Mouse (Mus musculus): ENCODE results near the gene Tmc7.

Tmc7 gene

DNA sequence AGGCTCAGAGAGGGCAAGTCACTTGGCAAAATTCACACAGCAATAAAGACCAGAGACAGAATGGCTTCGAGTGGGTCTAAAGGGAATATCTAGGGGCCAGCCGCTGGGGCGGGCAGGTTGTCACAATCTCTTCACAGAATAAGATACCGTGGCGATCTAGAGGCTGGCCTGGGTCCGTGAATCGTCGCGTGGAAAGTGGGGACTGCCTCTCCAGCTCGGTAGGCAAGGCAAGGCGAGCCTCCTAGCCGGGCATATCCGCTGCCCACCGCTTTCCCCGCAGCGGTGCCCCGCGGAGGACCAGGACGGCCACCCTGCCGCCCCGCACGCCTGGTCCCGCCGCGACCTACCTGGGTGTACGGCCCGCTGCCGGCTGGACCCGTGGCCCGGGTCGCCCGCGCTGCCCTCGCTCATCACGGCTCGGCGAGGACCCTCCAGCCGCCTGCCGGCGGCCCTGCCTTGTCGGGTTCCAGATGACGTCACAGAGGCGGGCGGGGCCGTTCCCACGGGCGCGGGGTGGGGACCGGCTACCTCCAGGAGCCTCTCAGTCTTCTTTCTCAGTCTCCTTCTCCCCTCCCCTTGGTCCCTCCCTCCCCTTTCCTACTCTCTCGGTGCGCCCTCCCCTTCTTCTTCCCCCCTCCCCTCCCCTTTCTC, at the start of gene Tmc7:
Gene Tmc7 (minus strand): TSS at position 480 of the 651 bp plus-strand sequence.
- no peak for DNase-seq (ENCODE audit: extremely low read depth, low read depth)

DNA sequence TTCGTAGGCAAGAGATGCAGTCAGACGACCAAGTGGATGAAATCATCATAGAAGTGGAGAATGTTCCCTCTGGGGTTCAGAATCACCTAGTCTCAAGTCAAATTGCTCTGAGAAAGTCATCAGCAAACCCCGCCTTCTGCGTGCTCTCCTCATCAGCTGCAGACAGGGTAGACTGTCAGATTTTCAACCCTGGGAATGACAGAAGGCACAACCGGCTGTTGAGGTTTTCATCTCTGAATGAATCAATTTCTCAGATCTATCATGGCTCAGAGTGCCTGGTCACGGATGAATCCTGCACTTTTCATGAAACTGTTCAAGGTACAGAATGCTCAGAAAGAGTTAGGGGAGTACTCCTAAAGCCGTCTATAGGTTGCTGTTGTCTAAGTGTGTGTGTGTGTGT, 49.4 kb upstream of the Tmc7 start:
- DNase-seq (ENCODE audit: extremely low read depth, low read depth) = no peak

DNA sequence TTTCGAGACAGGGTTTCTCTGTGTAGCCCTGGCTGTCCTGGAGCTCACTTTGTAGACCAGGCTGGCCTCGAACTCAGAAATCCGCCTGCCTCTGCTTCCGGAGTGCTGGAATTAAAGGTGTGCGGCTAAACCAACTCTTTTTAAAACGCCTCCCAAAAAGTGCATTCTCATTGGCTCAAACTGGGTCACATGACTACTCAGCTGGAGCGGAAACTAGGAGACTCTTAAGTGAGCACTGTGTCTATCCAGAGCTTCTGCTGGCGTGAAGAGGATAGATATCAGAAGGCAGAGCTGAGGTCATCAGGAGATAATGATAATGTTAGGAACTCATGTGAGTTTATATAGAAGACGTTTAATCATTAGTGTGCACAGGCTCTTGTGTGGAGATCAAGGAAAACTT, 48.6 kb upstream of the Tmc7 start:
- DNase-seq (ENCODE audit: extremely low read depth, low read depth) = no peak

DNA sequence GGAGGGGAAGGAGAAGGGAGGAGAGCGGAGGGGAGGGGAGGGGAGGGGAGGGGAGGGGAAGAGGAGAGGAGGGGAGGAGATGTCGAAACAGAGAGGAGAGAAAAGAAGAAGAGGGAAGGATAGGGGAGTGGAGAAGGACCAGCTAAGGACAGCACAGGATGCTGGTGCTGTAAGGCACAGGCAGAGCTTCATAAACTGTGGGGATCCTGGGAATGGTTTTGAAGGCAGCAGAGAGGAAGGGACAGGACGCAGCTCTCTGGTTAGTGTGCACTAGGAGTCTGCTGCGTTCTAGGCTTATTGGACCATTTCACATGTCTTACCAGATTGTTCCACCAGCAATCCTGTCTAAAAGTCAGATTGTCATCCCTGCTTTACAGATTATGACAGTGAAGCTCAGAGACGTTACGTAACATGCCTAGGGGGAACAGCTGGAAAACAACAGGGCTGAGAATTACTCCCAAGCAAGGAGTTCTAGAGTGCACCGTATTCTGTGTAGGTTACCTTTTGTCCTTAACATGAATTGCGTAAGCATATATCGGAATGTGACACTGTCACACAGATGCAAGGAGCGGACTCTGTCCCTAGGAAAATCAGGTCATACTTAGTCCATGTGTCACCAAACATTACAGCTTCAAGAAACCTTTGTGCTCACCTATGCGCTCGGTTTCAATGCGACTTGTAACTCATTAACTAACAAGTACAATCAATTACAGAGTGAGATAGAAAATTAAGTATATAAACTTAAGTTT, 43.2 kb upstream of the Tmc7 start:
- no peak for DNase-seq (ENCODE audit: extremely low read depth, low read depth)

DNA sequence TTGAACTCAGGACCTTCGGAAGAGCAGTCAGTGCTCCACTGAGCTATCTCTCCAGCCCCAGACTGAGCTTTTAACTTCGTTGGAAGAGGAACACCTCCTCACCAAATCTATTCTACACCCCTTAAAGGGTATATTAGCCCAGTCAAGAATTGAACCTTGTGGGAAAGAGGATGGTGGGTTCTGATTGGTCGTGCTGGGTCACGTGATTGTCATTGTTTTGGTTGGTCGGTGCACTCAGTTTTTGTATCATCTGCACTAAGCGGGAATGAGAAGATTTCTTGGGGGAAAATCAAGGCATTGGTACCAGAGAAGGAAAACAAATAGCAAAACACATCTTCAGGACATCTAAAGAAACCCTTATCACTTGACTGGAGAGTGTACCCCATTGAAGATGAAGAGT, 36.6 kb upstream of the Tmc7 start:
- no peak for DNase-seq (ENCODE audit: extremely low read depth, low read depth)

DNA sequence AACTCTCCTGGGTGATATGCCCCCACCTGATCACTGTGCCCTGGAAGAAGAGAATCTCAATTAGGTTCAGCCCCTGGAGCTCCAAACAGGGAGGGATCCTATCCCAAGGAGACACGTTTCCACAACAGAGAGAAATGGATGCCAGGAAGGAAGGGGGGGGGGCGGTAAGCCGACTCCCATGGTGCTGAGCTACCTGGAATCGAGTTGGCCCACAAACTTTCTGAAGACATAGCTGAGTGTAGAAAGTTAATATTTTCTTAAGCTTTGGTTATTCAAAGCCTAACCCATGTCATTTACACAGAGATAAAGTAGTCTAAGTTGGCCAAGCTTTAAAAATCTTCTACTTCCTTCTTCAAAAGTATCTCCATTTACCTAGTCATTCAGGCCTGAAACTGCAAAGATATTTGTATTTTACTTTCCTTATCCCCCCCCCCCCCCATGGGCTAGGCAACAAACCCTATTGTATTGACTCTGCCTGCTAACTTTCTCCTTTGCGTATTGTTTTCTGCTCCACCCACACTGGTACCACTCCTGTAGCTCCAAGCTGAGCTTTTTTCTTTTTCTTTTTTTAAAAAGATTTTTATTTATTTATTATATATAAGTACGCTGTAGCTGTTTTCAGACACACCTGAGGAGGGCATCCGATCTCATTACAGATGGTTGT, 35.8 kb upstream of the Tmc7 start:
- no peak for DNase-seq (ENCODE audit: extremely low read depth, low read depth)

DNA sequence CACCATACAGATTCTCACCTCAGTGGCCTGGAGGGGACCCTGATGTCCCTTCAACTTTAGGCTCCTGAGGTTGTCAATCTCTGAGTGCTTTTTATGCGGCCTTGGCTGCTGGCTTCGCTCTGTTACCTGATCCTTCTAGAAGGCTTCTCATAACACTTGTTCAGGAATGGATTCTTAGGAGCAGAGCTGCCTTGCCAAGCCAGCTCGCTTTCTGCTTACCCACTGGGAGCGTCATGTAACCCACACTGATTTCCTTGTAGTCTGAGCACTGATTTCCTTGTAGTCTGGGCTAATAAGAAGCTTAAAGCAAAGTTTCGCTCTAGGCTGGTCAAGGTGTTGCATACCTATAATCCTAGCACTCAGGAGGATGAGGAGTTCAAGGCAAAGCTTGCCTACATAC, 33.6 kb upstream of the Tmc7 start:
- no peak for DNase-seq (ENCODE audit: extremely low read depth, low read depth)

DNA sequence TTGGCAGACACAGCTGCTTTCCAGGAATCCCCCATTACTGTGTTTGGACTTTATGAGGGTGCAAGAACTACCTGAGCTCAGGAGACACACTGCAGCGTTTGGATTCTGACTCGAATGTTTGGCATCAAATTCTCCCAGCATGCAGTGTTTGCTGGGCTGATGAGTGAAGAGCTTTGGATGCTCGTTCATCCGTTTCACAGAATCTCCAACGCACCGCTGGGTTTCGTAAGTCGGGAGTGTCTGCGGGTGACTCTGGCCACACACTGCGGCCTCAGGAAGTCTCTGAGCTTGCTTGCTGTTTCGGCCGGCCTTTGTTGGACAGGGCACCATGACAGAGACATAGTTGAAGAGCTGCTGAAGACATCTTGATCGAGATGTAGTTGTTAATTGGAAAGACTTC, 29.5 kb upstream of the Tmc7 start:
- no peak for DNase-seq (ENCODE audit: extremely low read depth, low read depth)

DNA sequence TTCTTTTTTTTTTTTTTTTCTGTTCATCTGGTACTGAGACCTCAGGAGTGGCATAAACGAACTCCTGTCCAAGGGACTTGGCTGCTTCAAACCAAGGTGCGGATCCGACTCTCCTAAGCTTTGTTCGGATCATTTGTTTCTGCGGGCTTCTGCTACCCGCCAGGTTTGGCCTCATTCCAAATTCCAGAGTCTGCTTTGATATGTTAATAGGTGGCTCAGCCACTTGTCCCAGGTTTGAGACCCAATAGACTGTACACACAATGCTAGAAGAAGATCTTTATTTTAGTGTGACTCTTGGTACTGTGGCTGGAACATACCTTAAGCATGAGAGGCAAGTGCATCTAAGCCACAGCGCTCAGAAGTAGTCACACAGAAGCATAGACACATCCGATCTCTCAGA, 27.4 kb upstream of the Tmc7 start:
- no peak for DNase-seq (ENCODE audit: extremely low read depth, low read depth)

DNA sequence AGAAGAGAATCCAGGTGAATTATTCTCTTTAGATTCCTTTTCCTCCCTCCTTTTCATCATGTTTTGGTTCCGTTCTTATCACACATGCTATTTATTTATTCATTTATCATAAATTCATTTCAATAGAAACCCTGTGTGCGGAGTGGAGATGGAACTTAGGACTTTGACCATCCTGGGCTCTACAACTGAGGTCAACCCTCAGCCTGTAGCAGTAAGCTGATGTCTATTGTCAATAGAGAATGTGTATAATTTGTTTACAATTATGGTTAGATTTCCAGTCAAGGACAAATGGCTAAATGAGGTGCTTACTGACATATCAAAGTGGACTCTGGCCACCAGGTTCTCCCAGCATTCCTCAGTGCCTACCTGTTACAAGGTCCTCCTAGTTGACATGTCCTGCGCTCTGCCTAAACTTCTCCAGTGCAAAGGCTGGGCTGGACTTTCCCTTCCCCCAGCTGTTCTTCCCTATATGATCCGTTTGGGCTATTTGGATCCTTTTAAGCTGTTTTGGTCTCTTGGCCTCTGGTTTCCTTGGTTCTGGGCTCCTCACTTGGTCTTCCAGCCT, 26.7 kb upstream of the Tmc7 start:
- no peak for DNase-seq (ENCODE audit: extremely low read depth, low read depth)

DNA sequence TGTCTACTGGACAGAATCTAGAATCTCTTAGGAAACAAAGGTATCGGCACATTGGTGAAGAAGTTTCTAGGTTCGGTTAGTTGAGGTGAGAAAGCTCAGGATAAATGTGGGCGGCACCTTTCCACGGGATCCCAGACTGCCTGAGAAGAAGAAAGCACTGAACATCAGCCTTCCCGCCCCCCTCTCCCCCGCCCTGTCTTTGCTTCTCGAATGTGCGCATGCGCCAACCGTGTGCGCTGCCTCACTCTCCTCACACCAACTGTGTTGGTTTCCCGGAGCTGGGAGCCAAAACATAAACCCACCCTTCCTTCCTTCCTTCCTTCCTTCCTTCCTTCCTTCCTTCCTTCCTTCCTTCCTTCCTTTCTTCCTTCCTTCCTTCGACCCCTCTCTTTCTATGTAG, 26.2 kb upstream of the Tmc7 start:
- DNase-seq (ENCODE audit: extremely low read depth, low read depth) = no peak

DNA sequence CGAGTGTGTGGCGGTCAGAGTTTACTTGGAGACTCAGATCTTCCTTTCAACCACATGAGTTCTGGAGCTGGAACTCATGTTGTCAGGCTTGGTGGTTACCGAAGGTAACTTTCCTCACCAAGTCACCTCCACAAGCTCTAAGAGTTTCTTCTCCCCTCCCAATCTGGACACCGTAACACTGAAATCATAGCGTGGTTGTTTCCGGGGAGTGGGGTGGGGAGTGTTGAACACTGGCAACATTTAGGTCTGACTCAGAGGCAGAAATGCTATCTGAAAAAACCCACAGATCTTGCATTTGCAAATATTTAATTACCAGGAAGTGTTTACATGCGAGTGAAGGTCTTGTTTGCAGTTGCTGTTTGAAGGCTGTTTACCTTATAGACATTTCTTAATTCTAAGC, 25.3 kb upstream of the Tmc7 start:
- no peak for DNase-seq (ENCODE audit: extremely low read depth, low read depth)

DNA sequence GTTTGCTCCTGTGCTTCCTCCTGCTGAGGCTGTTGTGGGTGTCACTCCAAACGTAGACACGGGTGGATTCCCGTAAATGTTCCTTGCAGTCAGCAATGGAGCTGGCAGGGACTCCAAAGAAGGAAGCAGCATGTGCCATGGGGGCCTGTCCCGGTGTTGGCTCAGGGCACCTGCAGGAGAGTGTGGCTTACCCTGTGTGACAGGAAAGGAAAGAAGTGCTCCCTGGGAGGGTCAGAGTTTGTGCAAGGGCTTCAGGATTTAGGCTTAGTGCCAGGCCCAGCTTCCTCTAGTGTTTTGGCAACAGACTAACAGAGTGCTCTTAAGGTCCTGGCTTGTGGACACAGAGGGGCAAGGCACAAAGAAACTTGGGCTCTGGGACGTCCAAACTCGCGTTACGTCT, 20.3 kb upstream of the Tmc7 start:
- DNase-seq (ENCODE audit: extremely low read depth, low read depth) = no peak

DNA sequence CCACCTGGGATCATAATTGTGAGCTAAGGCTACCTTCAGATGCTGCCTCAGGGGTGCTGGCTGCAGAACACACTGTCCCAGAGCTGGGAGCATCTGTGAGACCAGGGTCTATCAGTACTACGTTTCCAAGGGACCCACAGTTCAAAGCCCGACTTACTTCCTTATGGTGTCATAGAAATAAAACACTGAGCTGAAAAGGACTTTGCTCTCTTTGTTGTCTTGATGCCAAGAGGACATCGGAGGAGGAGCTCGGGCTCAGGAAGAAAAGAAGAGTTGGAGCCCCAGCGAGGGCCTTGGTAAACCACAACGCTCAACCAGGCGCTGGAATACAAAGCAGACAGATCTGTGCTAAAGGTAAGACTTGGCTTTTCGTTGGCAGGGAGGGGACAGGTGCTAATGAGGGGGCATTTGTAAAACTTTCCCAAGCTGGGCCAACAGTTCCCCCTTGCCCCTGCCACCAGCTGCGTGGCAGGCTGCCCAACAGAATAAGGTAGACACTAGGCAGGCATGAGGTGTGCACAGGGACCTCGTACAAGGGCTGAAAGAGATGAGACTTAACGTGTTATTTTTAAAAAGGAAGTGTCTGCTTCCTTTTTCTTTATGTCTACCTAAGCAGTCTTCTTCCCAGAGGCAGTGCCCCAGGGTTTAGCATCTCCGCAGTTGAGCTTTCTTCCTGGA, 15.6 kb upstream of the Tmc7 start:
- DNase-seq (ENCODE audit: extremely low read depth, low read depth) = no peak

DNA sequence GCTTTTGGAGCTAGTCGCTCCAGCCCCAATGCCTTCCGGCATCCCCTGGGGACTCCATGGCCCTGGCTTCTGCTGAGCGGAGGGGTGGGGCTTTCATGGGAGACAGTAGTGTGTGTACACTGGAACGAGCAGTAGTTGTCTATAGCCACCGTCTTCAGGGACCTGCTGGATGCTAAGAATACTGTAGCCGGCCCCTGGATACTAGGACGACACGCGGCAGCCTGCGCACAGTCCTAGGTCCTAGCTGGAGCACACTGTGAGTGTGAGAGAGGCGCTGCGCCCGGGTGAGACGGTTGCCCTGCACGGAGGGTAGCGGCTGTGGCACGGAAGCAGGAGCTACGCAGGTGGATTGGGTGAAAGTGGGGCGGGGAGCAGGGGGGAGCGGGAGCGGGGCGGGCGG, 12.7 kb upstream of the Tmc7 start, which contains the start of gene Tmc5:
Gene Tmc5 (plus strand): TSS at position 97 of the 400 bp plus-strand sequence.
- DNase-seq (ENCODE audit: extremely low read depth, low read depth) = no peak

DNA sequence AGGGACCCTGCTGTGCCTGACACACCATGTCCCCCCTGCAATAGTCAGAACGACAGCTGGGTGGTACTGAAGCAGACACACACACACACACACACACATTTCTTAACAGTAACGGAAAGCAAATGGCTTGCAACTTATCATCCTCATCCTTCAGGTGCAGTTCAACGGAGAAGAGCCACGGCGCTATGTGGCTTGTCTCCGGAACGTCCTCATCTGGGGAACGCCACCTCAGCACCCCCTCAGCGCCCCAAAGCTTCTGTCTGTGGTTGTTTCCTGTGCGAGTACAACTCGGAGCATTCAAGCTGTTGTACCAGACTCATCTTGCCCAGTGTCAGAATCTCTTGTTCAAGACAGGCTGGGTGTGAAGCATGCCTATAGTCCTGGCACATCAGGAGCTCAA, 11.7 kb upstream of the Tmc7 start:
- no peak for DNase-seq (ENCODE audit: extremely low read depth, low read depth)

DNA sequence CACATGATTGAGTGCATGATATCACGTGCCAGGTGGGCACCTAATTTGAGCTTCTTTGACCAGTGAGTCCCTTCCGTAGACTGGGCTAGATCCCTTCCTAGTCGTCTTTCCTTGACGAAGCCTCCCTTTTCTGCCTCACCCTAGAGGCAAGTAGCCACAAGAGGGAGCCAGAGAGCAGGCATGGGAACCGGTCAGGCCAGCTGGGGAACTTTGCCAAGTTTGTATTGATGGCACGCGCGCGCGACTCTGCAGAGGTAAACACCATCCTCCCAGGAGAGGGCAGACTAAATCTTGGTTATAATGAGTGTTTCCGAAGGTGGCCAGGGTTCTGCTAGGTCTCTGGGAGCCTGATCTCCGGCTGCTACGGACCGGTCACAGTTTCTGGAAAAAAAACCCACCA, 10.7 kb upstream of the Tmc7 start:
- DNase-seq (ENCODE audit: extremely low read depth, low read depth) = no peak

DNA sequence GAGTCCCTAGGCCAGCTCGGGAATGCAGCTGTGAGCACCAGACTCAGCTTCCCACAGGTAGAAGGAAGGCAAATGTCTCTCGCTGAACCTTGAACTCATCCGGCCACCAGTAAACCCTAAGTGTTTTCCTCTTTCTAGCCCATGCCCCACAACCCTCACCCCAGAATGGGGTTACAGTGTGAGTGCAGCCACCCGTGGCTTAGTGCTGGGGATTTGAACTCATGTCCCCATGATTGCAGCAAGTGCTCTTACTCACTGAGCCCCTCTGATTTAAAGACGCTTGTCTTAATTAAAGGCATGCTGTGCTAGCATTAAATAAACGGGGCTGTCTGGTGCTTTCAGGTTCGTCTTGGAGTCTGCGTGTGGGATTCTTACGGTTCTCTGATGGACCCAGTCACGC, 10.1 kb upstream of the Tmc7 start:
- no peak for DNase-seq (ENCODE audit: extremely low read depth, low read depth)

DNA sequence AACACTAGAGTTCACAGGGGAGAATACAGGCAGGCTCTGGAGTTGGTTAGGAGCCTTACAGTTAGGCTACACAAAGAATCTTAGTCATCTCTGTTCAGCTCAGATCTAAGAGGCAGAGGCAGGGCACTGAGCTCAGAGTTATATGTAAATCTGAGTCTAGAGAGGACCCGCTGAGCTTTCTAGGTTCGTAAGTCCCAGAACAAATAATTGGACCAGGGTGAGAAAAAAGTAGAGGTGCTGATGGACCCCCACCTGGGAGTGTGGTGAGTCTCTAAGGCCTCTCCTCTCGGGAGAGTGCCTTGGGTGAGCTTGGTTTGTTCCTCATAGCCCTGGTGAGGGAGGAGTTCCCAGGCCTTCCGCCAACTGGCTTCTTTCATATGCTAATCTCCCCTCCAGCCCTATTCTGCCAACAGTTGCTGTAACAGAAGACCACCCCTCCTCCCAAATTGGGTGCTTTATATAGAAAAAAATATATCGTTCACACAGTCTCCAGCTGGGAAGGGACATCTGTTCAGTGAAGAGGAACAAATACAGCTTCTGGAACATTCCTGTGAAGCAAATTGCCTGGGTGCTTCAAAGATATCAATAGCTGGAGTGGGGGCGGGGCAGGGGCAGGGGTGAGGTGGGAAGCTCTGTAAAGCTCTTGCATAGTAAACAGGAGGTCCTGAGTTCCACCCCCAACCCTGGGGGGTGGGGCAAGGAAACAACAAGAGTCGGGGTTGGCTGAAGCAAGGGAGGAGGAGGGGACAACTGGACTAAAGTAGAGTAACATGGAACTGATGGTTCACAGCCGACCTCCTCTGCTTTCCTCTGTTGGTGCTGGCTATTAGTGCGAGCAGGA, 9.3 kb upstream of the Tmc7 start:
- DNase-seq (ENCODE audit: extremely low read depth, low read depth) = no peak

DNA sequence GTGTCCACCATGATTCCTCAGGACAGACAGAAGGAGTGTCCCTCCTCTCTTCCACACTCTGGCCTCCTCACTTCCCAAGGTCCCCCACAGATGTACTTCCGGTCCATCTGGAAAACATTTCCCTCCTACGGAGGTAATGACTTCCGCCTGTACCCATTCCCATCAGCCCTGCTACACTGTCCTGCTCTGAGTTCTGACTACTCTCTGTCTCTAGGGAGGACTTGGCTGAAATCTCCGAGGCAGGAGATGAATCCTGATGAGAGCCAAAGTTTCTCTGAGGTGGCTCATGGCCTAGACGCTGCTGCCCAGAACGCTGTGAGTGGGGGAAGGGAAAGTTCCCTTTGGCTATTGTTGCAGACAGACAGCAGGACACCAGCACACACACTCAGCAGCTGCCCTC, 7.6 kb upstream of the Tmc7 start:
- no peak for DNase-seq (ENCODE audit: extremely low read depth, low read depth)

DNA sequence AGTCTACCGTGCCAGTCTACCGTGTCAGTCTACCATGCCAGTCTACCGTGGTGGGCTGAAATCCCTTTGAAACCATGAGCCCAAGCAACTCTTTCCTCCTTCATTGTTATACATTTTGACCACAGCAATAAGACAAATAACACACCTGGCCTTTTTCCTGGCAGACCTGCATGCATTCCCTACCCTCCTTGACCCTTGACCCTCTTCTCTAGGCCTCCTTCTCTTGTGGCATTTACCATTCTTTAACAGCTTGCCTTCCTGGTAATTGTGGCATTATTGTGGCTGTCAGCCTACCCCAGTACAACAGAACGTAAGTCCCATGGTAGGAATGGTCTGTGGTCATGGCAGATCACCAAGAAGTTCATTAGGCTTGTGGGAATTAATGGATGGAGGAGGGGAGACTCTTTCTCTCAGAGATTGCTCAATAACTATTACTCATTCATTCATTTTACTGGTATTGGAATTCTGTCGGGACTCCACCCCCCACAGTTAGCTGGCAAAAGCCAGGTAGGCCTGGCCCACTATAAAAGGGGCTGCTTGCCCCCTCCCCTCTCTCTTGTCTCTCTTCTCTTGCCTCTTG, 6.3 kb upstream of the Tmc7 start:
- DNase-seq (ENCODE audit: extremely low read depth, low read depth) = no peak
